Comparison of ENCODE assay signal across 33 mouse cellular contexts in genomic region chr10:108051637-108052036, GRCm38 (mm10).
"Had no signal": no experiment of that assay in that cellular context is flagged by ENCODE, and none has a peak within 500 bp of the region (broad histone marks: within the 10 kb centered on the region; RNA-seq: fewer than 3 reads in every experiment).

No protein-coding gene starts in this region.

- DNase-seq: heart, postnatal 10 days; heart, postnatal 14 days; heart, postnatal 36 days; heart, postnatal 4 days; kidney, adult 11 months; kidney, adult 18-20 months; kidney, adult 2 months; kidney, adult 8-10 months; kidney, adult 9 months; kidney, postnatal 10 days; kidney, postnatal 14 days; kidney, postnatal 25 days; kidney, postnatal 36 days; kidney, postnatal 4 days; layer of hippocampus, adult 9-11 months; layer of hippocampus, postnatal 36 days had no signal

- H3K27ac ChIP-seq: heart, embryonic 13.5 days; heart, embryonic 15.5 days; hindbrain, embryonic 10.5 days; hindbrain, embryonic 12.5 days; hindbrain, embryonic 13.5 days; hindbrain, embryonic 14.5 days; hindbrain, embryonic 15.5 days; hindbrain, postnatal 0 days; intestine, embryonic 15.5 days; kidney, embryonic 15.5 days; kidney, postnatal 0 days; left cerebral cortex, adult 2 months had no signal

- H3K4me3 ChIP-seq: heart, embryonic 12.5 days; heart, embryonic 13.5 days; heart, embryonic 15.5 days; hindbrain, embryonic 10.5 days; hindbrain, embryonic 12.5 days; hindbrain, embryonic 13.5 days; hindbrain, embryonic 15.5 days; intestine, embryonic 15.5 days; kidney, embryonic 15.5 days; left cerebral cortex, adult 2 months had no signal

- ATAC-seq: hindbrain, embryonic 16.5 days; hindbrain, postnatal 0 days; inflammation-experienced regulatory T-cells, adult 6 months; intestine, embryonic 15.5 days; intestine, embryonic 16.5 days; intestine, postnatal 0 days had no signal
